Mouse (Mus musculus) liver, postnatal 0 days (tissue): ENCODE results near the gene Nmnat2. TPM values are rescaled to one million over a fixed set of nuclear protein-coding genes. Genes with fewer than 3 reads are reported as not detected.

ENCODE experiments used
- ATAC-seq: fragments of 200-750 bp; cut with Nextera tagmentation; 2 replicates; pipeline ENCODE4 v1.8.0; 2017; ENCODE audit warnings: mild to moderate bottlenecking, moderate library complexity
- DNase-seq: peaks from one replicate; pipeline ENCODE4 v3.0.0-alpha.2; 2016
- H3K27ac ChIP-seq: fragments of 300-500 bp; sonication (generic); 2 replicates; pipeline ENCODE4 v1.5.1; 2014; ENCODE audit warnings: antibody characterized with exemption, moderate library complexity, mild to moderate bottlenecking, low read depth
- H3K27me3 ChIP-seq: fragments of 300-500 bp; sonication (generic); 2 replicates; pipeline ENCODE4 v1.6.1; 2014; ENCODE audit warnings: low read length, control low read depth, mixed read lengths; ENCODE audit not compliant: insufficient read depth
- H3K36me3 ChIP-seq: fragments of 300-500 bp; sonication (generic); replicated peaks from 2 replicates; pipeline ENCODE4 v1.6.1; 2014; ENCODE audit warnings: mild to moderate bottlenecking, control low read depth, low read length, moderate library complexity, mixed read lengths; ENCODE audit not compliant: insufficient read depth
- H3K4me1 ChIP-seq: fragments of 300-500 bp; sonication (generic); 2 replicates; pipeline ENCODE4 v1.6.1; 2014; ENCODE audit warnings: antibody characterized with exemption, mild to moderate bottlenecking, control low read depth; ENCODE audit not compliant: insufficient read depth
- H3K4me2 ChIP-seq: fragments of 300-500 bp; sonication (generic); 2 replicates; pipeline ENCODE4 v1.6.1; 2014; ENCODE audit warnings: low read depth, mild to moderate bottlenecking, low read length, moderate library complexity, mixed read lengths
- H3K4me3 ChIP-seq: fragments of 300-500 bp; sonication (generic); 2 replicates; pipeline ENCODE4 v1.5.1; 2014; ENCODE audit warnings: low read depth, low read length
- H3K9ac ChIP-seq: fragments of 300-500 bp; sonication (generic); replicated peaks from 2 replicates; pipeline ENCODE4 v1.6.1; 2014; ENCODE audit warnings: mild to moderate bottlenecking, moderate library complexity
- H3K9me3 ChIP-seq: fragments of 300-500 bp; sonication (generic); 2 replicates; pipeline ENCODE4 v1.6.1; 2016; ENCODE audit warnings: mild to moderate bottlenecking, control low read depth, low read length, mixed read lengths
- CTCF ChIP-seq: sonication (generic); IDR thresholded peaks from 2 replicates; pipeline ENCODE4 v1.5.1; 2016; ENCODE audit warnings: antibody characterized with exemption, low read depth
- EP300 ChIP-seq: IDR thresholded peaks from 2 replicates; pipeline ENCODE4 v1.6.1; 2016; ENCODE audit warnings: antibody characterized with exemption, low read depth, mild to moderate bottlenecking
- WGBS: fragments of 180-500 bp; shearing (Covaris S2); extraction: QIAGEN DNeasy Blood & Tissue Kit; methylation state at CpG from one replicate; pipeline ENCODE4 v1.1.7; 2014; ENCODE audit not compliant: insufficient replicate concordance; 5-methylcytosine and 5-hydroxymethylcytosine counted together
- polyA plus RNA-seq: library from polyadenylated mRNA; unstranded; fragments of >200 nt; fragmentation: Nextera tagmentation; extraction: Ambion mirVana; gene quantifications from 2 replicates; pipeline ENCODE4 v1.2.1, GENCODE M21; 2015

The Nmnat2 gene
- polyA plus RNA-seq, 1 experiment from 2014 or later: 0.09 TPM

DNA sequence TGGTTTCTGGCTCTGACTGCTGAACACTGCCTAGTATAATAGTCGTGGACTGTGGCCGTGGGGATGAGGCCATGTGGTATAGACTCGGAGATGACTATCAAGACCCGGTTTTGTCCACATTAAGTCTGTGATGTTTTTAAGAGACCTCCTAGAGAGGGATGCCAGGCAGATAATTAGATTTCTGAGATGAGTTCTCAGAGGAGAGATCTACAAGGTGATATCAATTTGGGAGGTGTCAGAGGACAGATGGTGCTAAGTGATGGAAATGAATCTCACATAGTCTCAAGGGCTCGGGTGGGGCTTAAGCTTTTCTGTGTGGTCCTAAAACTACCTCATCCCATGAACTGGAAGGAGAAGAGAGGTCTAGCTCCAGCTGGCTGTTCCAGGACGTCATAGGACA is 88.5 kb downstream of the Nmnat2 start:
- TF ChIP-seq CTCF (no peak), EP300 (no peak)
- Histone ChIP-seq H3K9me3 (no peaks in the 10 kb centered on the region), H3K27me3 (no peaks in the 10 kb centered on the region), H3K9ac (no peak overlapping the region), H3K4me2 (no peak overlapping the region), H3K27ac (no peak overlapping the region), H3K4me1 (no peaks in the 10 kb centered on the region), H3K36me3 (no peaks in the 10 kb centered on the region), H3K4me3 (no peak overlapping the region)
- ATAC-seq: no peak
- WGBS: 58% methylated on average over 6 of the region's 6 CpGs
- no peak for DNase-seq

DNA sequence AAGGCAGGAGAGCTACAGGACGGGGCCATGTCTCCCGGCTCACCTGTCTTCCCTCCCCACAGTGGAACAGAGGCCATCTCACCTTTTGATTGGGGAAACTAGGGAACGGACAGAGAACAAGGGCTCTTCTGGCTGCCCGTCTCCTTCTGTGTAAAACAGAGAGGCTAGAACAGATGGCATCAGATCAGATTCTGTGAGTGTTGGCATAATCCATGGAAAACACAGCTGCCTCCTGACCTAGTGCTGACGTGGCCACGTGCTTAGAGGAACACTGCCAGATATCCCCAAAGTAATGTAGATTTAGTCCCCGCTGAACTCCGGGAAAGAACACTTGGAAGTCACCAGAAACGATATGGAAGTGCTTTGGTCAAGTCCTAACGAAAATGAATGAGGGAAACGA is 90.6 kb downstream of the Nmnat2 start:
- TF ChIP-seq CTCF (no peak), EP300 (no peak)
- no peaks in the 10 kb centered on the region for H3K9me3 ChIP-seq
- H3K4me1 ChIP-seq: no peaks in the 10 kb centered on the region
- H3K27ac ChIP-seq: no peak overlapping the region
- no peaks in the 10 kb centered on the region for H3K36me3 ChIP-seq
- H3K27me3 ChIP-seq: no peaks in the 10 kb centered on the region
- no peak overlapping the region for H3K9ac ChIP-seq
- no peak overlapping the region for H3K4me2 ChIP-seq
- 67% methylated on average over 11 of the region's 11 CpGs for WGBS
- no peak for DNase-seq
- H3K4me3 ChIP-seq: no peak overlapping the region
- no peak for ATAC-seq

DNA sequence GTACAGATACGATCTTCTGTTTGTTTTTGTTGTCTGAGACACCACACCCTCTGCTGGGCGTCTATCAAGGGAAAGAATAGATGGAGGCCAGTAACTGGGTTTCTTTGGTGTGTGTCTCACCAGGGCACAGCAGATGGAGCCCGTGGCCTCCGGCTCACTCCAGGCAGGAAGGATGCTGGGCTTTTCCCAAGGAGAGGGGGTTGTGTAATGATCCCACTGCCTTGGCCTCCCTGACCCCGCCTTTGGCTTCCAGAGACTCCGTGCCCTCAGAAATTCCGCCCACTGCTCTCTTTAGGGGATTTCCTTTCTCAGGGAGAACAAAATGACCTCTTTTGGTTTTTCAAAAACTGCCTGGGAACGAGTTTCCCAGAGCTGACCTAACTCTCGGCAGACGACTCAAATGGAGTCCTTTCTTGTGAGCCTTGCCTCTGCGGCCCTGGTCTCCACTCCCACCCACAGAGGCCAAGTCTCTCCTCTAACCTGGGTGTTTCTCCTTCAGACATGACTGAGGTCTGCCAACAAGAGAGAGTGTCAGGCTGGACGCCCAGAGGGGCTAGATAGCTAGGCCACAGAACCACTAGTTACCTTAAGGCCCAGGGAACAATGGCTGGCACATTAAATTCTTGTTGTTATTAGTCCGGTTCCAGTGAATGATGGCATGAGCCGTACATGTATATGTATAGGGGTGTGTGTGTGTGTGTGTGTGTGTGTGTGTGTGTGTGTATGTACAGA is 93.5 kb downstream of the Nmnat2 start:
- Histone ChIP-seq H3K4me1 (no peaks in the 10 kb centered on the region), H3K9me3 (no peaks in the 10 kb centered on the region), H3K36me3 (no peaks in the 10 kb centered on the region), H3K9ac (no peak overlapping the region), H3K4me3 (no peak overlapping the region), H3K27me3 (no peaks in the 10 kb centered on the region), H3K4me2 (no peak overlapping the region), H3K27ac (no peak overlapping the region)
- 40% methylated on average over 14 of the region's 14 CpGs for WGBS
- DNase-seq: no peak
- TF ChIP-seq EP300: no peak
- peak; percentile 32; the same call in 1 of the 2 replicates for TF ChIP-seq CTCF
- no peak for ATAC-seq

DNA sequence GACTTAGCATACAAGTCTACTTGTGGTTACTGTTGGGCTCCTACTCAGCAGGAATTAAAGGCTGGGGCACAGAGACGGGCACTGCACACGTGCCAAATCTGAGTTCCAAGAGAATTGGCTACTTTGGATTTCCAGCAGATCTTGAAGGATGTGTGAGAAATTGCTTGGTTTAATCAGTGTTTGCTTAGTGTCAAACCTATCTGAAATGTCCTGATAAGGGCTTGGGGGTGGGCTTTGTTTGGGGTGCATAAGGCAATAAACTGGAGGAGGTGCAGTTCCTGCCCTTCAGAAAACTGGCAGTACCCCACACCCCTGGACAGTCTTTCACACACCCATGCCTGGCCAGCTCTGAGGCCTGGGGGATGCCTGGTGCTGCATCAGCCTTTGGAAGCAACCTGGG is 94.7 kb downstream of the Nmnat2 start:
- H3K9ac ChIP-seq: no peak overlapping the region
- no peaks in the 10 kb centered on the region for H3K27me3 ChIP-seq
- H3K36me3 ChIP-seq: no peaks in the 10 kb centered on the region
- TF ChIP-seq EP300: no peak
- TF ChIP-seq CTCF: no peak
- 58% methylated on average over 2 of the region's 2 CpGs for WGBS
- ATAC-seq (no peak), DNase-seq (no peak)
- no peaks in the 10 kb centered on the region for H3K9me3 ChIP-seq
- no peak overlapping the region for H3K4me2 ChIP-seq
- H3K4me1 ChIP-seq: no peaks in the 10 kb centered on the region
- no peak overlapping the region for H3K4me3 ChIP-seq
- no peak overlapping the region for H3K27ac ChIP-seq

DNA sequence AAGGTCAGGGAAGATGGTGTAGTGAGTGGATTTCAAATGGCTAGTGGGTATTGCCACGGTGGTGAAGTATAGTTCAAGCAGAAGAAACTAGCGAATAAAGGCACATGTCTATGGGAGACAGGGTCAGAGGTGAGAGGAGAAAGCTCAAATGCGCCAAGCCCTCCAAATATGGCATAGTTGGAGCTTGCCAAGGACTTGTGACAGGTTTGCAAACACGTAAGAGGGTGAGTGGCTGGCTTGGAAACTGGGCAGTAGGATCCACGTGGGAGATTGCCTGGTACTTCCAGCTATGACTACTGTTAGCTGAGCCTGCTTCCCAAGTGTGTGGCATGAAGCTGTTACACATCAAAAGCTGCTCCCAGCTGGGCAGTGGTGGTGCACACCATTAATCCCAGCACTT is 96.7 kb downstream of the Nmnat2 start:
- TF ChIP-seq CTCF (no peak), EP300 (no peak)
- DNase-seq (no peak), ATAC-seq (no peak)

DNA sequence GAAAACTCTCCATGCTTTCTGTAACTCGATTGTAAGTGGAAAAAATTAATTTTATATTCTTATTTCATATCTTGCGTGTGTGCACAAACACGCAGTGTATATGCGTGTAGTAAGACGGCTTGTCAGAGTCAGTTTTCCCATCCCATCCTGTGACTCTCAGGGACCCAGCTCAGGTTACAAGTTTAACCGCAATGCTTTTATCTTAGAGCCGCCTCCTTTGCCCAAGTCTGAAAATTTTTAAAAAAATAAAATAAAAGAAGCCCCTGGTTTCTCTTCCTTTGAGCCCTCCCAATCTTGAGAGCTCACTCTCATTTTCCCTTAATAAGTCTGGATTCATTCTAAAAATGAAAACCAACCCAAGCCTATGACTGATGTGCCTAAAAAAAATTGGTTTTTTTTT is 98.8 kb downstream of the Nmnat2 start:
- ATAC-seq: no peak
- no peak for TF ChIP-seq EP300
- no peak for TF ChIP-seq CTCF
- H3K4me3 ChIP-seq: no peak overlapping the region
- no peaks in the 10 kb centered on the region for H3K27me3 ChIP-seq
- H3K9me3 ChIP-seq: no peaks in the 10 kb centered on the region
- WGBS: 53% methylated on average over 7 of the region's 7 CpGs
- DNase-seq: no peak
- H3K9ac ChIP-seq: no peak overlapping the region
- no peak overlapping the region for H3K27ac ChIP-seq
- H3K36me3 ChIP-seq: no peaks in the 10 kb centered on the region
- no peaks in the 10 kb centered on the region for H3K4me1 ChIP-seq
- H3K4me2 ChIP-seq: no peak overlapping the region

More for the DNA sequence above, 96.7 kb downstream of the Nmnat2 start:
- H3K27ac ChIP-seq: no peak overlapping the region
- H3K4me2 ChIP-seq: no peak overlapping the region
- H3K9me3 ChIP-seq: no peaks in the 10 kb centered on the region
- 75% methylated on average over 5 of the region's 5 CpGs for WGBS
- no peaks in the 10 kb centered on the region for H3K36me3 ChIP-seq
- H3K4me3 ChIP-seq: no peak overlapping the region
- no peak overlapping the region for H3K9ac ChIP-seq
- no peaks in the 10 kb centered on the region for H3K27me3 ChIP-seq
- H3K4me1 ChIP-seq: no peaks in the 10 kb centered on the region
